14 mouse cellular contexts compared by ENCODE assay signal in the genomic region with DNA sequence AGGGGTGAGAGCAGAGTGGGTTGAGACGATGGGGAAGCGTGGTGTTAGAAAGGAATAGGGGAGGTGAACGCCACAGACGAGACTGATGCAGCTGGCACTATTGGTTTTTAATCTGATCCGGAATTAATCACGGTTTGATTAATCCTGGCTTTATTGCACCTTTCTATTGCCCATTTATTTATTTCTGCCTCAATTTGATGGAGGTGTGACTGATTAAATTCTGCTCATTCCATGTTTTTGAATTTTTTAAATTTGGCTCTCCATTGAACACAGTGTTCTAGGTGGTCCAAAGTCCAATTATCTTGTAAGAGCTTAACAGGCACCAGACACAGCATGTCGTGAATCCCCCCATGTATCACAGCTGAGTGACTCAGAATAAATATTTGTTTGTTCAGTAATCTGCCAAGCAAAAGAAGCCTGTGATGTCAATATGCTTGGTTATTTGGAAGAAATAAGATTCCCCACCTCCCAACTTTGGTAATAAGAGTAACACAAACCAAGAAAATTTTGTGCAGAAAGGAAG.
DNase-seq lines count a peak whose midpoint lies in the region; ATAC-seq and TF ChIP-seq lines count a peak whose summit lies in the region.
"Had no signal": no experiment of that assay in that cellular context is flagged by ENCODE, and none has a peak within 500 bp of the region (broad histone marks: within the 10 kb centered on the region; RNA-seq: fewer than 3 reads in every experiment).

No protein-coding gene starts in this region.

- H3K27ac ChIP-seq in embryonic facial prominence, embryonic 14.5 days (replicated peaks; ENCODE audit: low read depth, low read length), result no peak overlapping the region
- peak overlapping the region; percentile 61 for H3K27ac ChIP-seq in hindbrain, embryonic 11.5 days (ENCODE audit: low read depth, low read length)
- peak overlapping the region; percentile 83 for H3K27ac ChIP-seq in midbrain, embryonic 13.5 days
- H3K27ac ChIP-seq: liver, embryonic 14.5 days had no signal

- WGBS in embryonic facial prominence, embryonic 14.5 days, result 37% methylated on average over 7 of the region's 7 CpGs
- WGBS in hindbrain, embryonic 11.5 days, result 32% methylated on average over 7 of the region's 7 CpGs
- WGBS in midbrain, embryonic 13.5 days, result 8% methylated on average over 7 of the region's 7 CpGs
- 94% methylated on average over 7 of the region's 7 CpGs for WGBS in lung, adult 2 months

- H3K4me2 ChIP-seq in embryonic facial prominence, embryonic 14.5 days (ENCODE audit: low read depth, low read length), result no peak overlapping the region
- H3K4me2 ChIP-seq in hindbrain, embryonic 11.5 days (replicated peaks; ENCODE audit: low read depth, low read length), result no peak overlapping the region
- peak overlapping the region; percentile 37 for H3K4me2 ChIP-seq in midbrain, embryonic 13.5 days (replicated peaks)
- H3K4me2 ChIP-seq: heart, embryonic 12.5 days had no signal

- no peaks in the 10 kb centered on the region for H3K36me3 ChIP-seq in embryonic facial prominence, embryonic 14.5 days (ENCODE audit: control insufficient read depth, insufficient read depth, low read length)
- H3K36me3 ChIP-seq in hindbrain, embryonic 11.5 days (ENCODE audit: control insufficient read depth, insufficient read depth, low read length), result no peaks in the 10 kb centered on the region
- no peaks in the 10 kb centered on the region for H3K36me3 ChIP-seq in midbrain, embryonic 13.5 days
- H3K36me3 ChIP-seq: heart, embryonic 12.5 days had no signal

- TF ChIP-seq POLR2A in brain, embryonic 14.5 days (IDR thresholded peaks at IDR 0.05; ENCODE audit: borderline replicate concordance, extremely low read depth, insufficient read depth, insufficient read length, poor library complexity, severe bottlenecking), result no peak
- TF ChIP-seq POLR2A in lung, adult 2 months (IDR thresholded peaks at IDR 0.05; ENCODE audit: borderline replicate concordance, extremely low read depth, low read depth, low read length), result no peak

- peak; percentile 73 for ATAC-seq in embryonic facial prominence, embryonic 14.5 days (ENCODE audit: low read depth)
- ATAC-seq in hindbrain, embryonic 11.5 days (ENCODE audit: low FRiP score), result peak; percentile 90
- peak; percentile 92 for ATAC-seq in midbrain, embryonic 13.5 days

- no peak overlapping the region for H3K4me3 ChIP-seq in embryonic facial prominence, embryonic 14.5 days (ENCODE audit: low read depth, low read length)
- H3K4me3 ChIP-seq in hindbrain, embryonic 11.5 days (ENCODE audit: low read depth, low read length), result no peak overlapping the region
- no peak overlapping the region for H3K4me3 ChIP-seq in midbrain, embryonic 13.5 days (replicated peaks)
- H3K4me3 ChIP-seq in lung, adult 2 months (replicated peaks; ENCODE audit: extremely low read depth, low read depth, low read length), result no peak overlapping the region
- H3K4me3 ChIP-seq: heart, embryonic 12.5 days had no signal

- H3K27me3 ChIP-seq in embryonic facial prominence, embryonic 14.5 days (replicated peaks; ENCODE audit: control insufficient read depth, insufficient read depth, low read length), result no peaks in the 10 kb centered on the region
- peaks cover 2% of the 10 kb centered on the region for H3K27me3 ChIP-seq in hindbrain, embryonic 11.5 days (ENCODE audit: control insufficient read depth, insufficient read depth, low read length)
- peaks cover 67% of the 10 kb centered on the region for H3K27me3 ChIP-seq in midbrain, embryonic 13.5 days
- H3K27me3 ChIP-seq: heart, embryonic 12.5 days had no signal

- DNase-seq in brain, embryonic 14.5 days (ENCODE audit: low read depth), result peak; percentile 93
- DNase-seq in embryonic facial prominence, embryonic 14.5 days (ENCODE audit: low spot score), result no peak
- no peak for DNase-seq in hindbrain, embryonic 11.5 days (ENCODE audit: low spot score)
- no peak for DNase-seq in lung, postnatal 25 days (ENCODE audit: low spot score)
- no peak for DNase-seq in lung, postnatal 10 days
- DNase-seq in left cerebral cortex, adult 9 months (ENCODE audit: low spot score in 2 of 2), result no peak
- no peak for DNase-seq in lung, adult 2 months
- DNase-seq: cerebellum, adult 8-10 months; gastrocnemius, postnatal 14 days; lung, postnatal 36 days; right cerebral cortex, postnatal 4 days had no signal

- no peaks in the 10 kb centered on the region for H3K9me3 ChIP-seq in embryonic facial prominence, embryonic 14.5 days (ENCODE audit: control insufficient read depth, low read length)
- H3K9me3 ChIP-seq in hindbrain, embryonic 11.5 days (ENCODE audit: control insufficient read depth, low read length), result no peaks in the 10 kb centered on the region
- H3K9me3 ChIP-seq in midbrain, embryonic 13.5 days, result no peaks in the 10 kb centered on the region
- H3K9me3 ChIP-seq: heart, embryonic 12.5 days had no signal

- no peak overlapping the region for H3K9ac ChIP-seq in embryonic facial prominence, embryonic 14.5 days (ENCODE audit: low read depth, low read length)
- no peak overlapping the region for H3K9ac ChIP-seq in hindbrain, embryonic 11.5 days (ENCODE audit: low read depth, low read length)
- no peak overlapping the region for H3K9ac ChIP-seq in midbrain, embryonic 13.5 days (replicated peaks)
- H3K9ac ChIP-seq: heart, embryonic 12.5 days; liver, embryonic 14.5 days had no signal

- H3K4me1 ChIP-seq in embryonic facial prominence, embryonic 14.5 days (ENCODE audit: control insufficient read depth, insufficient read depth, low read length), result peaks cover 9% of the 10 kb centered on the region; the same call in 1 of the 2 replicates
- 0 out of 2 replicates have a peak, but pooled peaks cover 2% of the 10 kb centered on the region for H3K4me1 ChIP-seq in hindbrain, embryonic 11.5 days (replicated peaks; ENCODE audit: control insufficient read depth, insufficient read depth, low read length)
- peaks cover 40% of the 10 kb centered on the region for H3K4me1 ChIP-seq in midbrain, embryonic 13.5 days (replicated peaks)
- no peaks in the 10 kb centered on the region; the same call in 1 of the 2 replicates for H3K4me1 ChIP-seq in lung, adult 2 months (ENCODE audit: control insufficient read depth, insufficient read depth, low read length)

- TF ChIP-seq CTCF in brain, embryonic 14.5 days (IDR thresholded peaks at IDR 0.05; ENCODE audit: borderline replicate concordance, extremely low read depth, insufficient read depth, insufficient read length), result no peak
- no peak for TF ChIP-seq CTCF in lung, adult 2 months (IDR thresholded peaks at IDR 0.05; ENCODE audit: insufficient read depth, low read length)
